Mouse (Mus musculus) left cerebral cortex, postnatal 4 days (tissue): ENCODE data around the gene Opn4. TPM values are rescaled to one million over a fixed set of nuclear protein-coding genes. Genes with fewer than 3 reads are reported as not detected.
A peak's percentile ranks its signal among the peaks of the same experiment; 100 is the strongest.

Source experiments
- DNase-seq: peaks from one replicate; pipeline ENCODE4 v3.0.0-alpha.2; 2022
- intact Hi-C: fragments of 180-260 bp; cut with DNase I; formaldehyde crosslinking; loops from one replicate; pipeline ENCODE4 v1.15.1; 2025
- total RNA-seq, 2 experiments: library from RNA; stranded (reverse); gene quantifications; 2 replicates each; pipeline ENCODE4 v1.2.3; 2021

Opn4 gene
- total RNA-seq, 2 experiments from 2014 or later = not detected

DNA sequence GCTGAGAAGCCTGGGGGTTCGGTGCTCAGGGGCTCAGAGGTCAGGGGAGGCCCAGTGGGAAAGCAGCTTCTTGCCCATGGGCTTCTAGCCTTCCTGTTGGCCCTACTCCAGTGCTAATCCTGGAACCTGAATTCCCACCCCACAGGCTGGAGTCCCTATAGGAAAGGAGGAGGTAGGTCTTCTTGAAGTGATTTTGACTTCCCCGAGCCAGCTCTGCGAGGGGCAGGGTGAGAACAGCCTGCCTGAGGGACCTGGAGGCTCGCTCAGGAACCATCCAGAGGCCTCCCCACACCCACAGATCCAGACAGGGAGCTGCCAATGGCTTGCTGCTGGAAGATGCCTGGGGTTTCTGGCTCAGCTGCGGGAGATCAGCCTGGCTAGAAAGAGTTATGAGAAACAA lies 32.2 kb downstream of the Opn4 start:
- DNase-seq = no peak
- intact Hi-C loops = loop anchor here (5.0 to 10.0 kb wide), 2 partner anchors 193 to 295 kb away; partner anchors contain the start of genes Mmrn2 and Sncg

DNA sequence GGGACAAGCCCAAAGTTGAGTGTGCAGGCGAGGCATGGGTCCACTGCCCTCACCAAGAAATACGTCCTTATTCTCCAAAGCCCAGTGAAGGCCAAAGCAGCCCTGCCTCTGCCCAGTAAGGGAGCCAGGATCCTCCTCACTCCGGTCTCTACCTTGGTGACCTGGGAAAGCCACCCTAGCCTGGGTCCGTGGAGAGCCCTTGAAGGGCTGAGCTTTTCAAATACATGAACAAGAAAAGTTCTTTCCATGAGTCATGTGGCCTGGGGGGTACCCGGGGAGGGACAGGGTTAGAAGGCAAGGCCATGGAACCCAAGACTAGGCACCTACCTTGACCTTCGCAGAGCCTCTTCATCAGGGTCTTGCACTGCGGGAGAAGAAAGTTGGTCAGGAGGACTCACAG lies 33.4 kb downstream of the Opn4 start:
- intact Hi-C loops = loop anchor here (5.0 to 10.0 kb wide), 2 partner anchors 192 to 294 kb away; partner anchors contain the start of genes Mmrn2 and Sncg

DNA sequence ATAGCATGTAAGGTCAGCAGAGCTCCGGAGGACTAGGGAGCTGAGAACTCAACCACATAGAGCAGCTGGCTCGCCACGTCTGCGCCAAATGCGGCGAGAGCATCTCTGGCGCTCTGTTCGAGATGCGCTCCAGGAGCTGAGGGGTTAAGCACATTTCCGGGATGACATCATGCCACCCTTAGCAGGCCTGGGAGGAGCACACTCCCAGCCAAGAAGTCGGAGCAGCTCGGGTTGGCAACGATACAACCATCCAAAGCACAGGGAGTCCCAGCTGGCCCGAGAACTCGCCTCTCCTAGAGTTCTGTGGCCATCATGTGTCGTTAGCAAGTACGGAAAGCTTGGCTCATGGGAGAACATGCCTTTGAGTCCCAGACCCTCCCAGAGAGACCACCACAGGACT lies 34.2 kb downstream of the Opn4 start:
- intact Hi-C loops = loop anchor here (5.0 to 10.0 kb wide), 2 partner anchors 191 to 293 kb away; partner anchors contain the start of genes Mmrn2 and Sncg
- peak; percentile 59 for DNase-seq

More for the DNA sequence above, 33.4 kb downstream of the Opn4 start:
- no peak for DNase-seq

DNA sequence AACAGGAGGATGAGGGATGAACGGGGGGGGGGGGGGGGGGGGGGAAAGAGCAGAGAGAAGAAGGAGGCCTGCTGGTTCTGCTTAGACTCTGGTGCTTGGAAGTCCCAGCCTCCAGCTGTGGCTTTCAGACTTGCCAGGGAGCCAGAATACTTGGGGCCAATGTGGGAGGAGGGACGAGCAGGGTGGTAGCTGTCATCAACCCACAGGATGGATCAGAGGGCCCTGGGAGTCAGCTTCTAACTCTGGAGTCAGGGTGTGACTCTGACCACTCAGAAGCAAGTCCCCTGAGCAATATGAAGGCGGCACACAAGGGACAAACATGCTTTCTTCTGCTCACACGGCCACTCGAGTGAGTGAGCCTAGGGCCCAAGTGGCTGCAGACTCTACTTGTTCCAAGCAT lies 35.3 kb downstream of the Opn4 start:
- intact Hi-C loops = loop anchor here (5.0 to 10.0 kb wide), 3 partner anchors 107 to 292 kb away; partner anchors contain the start of genes Mmrn2 and Sncg
- DNase-seq = no peak

DNA sequence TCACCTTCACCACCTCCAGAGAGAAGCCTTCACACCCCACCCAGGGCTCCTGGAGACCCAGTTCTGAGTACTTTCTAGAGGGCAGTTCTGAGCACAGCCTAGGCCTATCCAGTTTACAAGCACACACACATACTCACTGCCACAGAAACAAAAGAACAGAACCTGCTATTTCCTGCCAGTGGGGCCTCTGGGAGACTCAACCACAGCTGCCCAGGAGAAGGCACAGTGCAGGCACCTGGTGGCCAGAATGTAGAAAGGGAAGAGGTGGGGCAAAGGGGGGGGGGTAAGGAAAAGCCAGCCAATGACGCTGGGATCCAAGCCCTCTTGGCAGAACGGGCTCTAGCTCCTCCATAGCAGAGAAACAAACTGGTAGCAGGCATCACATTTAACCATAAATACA lies 37.5 kb downstream of the Opn4 start:
- intact Hi-C loops = loop anchor here (5.0 to 10.0 kb wide), 2 partner anchors 105 to 188 kb away; partner anchors contain the start of genes Mmrn2 and Sncg
- DNase-seq = no peak

DNA sequence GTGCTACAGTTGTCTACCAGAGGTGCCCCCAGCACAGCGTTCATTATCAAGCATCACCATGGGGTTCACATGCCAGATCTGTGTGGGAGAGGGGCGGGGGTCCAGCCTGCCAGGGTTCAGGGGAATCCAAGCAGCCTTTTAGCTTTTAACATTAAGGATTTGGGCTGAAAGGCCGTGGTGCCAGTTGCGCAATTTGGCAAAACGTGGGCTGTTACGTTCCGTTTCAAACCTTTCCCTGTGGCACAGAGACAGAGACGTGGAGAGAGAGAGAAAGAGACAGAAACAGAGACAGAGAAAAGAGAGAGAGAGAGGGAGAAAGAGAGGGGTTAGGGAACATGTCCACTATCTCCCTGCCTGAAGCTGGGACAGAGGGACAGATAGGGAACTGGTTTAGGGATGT lies 38.3 kb downstream of the Opn4 start:
- DNase-seq = no peak
- intact Hi-C loops = loop anchor here (5.0 to 10.0 kb wide), 2 partner anchors 104 to 187 kb away; partner anchors contain the start of genes Mmrn2 and Sncg

DNA sequence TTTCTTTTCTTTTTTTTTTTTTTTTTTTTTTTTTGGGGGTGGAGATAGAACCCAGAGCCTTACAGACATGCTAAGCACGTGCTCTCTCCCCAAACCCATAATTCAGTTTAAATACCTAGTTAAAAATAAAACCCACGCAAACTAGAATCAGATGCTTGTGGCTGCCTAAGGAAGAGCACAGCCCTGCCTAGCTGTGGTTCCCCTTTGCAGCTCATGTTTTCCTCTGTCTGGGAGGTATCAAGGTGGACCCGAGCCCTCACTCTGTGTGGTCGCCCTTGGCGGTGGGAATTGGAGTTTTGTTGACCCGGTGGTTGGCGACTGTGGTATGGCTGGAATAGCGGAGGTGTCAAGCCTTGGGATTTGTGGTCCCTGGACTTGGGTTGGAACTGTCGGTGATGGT lies 41.0 kb downstream of the Opn4 start:
- no peak for DNase-seq
- intact Hi-C loops = no loop called here

DNA sequence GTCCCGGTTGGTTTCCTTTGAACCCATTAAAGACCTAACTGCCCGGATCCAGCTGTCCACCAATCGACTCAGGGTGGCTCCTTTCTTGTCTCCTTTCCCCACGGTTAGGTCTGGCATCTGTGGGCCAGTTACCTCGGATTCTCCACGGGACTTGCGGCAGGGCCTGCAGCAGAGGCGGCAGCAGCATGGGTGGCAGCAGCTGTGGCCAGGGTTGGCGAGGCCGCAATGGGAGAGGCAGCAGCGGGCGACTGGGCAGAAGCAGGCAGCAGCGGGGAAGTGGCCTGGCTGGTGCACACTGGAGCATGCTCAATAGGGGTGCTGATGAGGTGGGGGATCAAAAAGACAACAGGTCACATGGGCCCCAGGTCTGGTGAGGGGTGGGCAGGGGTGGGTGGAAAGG lies 44.7 kb downstream of the Opn4 start:
- intact Hi-C loops = no loop called here
- DNase-seq = no peak

DNA sequence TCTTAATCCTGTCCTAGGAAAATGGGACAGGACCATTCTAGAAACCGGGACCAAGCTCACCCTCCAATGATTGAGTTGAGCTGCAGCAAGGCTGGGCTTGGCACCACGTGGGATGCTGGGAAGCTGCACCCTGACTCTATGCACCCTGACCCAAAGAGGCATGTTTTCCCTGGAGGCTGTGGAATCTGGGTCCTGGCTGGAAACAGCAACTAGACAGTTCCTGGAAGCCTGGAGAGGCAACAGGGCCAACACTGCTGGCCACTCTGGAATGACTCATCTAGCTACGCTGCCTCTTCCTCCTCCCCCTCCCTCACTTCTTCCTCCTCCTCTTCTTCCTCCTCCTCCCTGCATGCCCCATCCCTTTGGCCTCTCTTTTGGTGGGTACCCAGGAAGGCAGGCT lies 45.9 kb downstream of the Opn4 start:
- intact Hi-C loops = no loop called here
- no peak for DNase-seq

DNA sequence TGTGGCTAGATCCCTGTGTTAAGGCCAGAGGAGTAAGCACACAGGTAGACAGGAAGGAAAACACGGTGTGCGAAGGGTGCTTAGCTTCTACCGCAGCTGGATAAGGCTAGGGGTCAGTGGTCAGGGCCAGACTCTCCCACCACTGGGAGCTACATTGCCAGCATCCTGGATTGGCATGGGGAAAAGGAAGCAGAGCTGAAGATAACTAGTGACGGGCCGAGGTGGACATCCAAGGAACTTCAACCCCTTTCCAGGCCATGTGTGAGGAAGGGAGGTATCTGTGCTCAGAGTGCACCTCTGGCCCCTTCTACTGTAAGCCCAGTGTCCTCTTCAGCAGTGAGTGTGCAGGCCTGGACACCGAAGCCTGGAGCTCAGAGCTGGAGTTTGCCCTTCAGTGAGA lies 46.5 kb downstream of the Opn4 start:
- intact Hi-C loops = no loop called here
- DNase-seq = no peak

DNA sequence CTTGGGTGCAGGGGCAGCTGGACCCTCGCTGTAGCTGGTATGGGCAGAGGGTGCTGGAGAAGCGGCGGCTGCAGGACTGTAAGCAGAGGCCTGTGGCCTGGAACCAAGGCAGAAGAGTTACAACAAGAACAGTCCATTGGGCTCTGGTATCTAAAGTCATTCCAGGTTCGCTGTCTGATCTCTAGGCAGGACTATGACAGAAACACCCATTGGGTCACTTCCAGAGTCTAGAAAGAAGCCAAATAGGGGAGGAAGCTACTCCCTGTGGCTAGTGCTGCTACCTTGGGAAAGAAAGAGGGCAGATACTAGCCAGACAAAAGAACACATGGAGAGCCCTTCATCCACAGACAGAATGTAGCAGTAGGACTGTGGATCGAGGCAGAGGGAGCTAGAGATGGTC lies 47.7 kb downstream of the Opn4 start:
- no peak for DNase-seq
- intact Hi-C loops = no loop called here

DNA sequence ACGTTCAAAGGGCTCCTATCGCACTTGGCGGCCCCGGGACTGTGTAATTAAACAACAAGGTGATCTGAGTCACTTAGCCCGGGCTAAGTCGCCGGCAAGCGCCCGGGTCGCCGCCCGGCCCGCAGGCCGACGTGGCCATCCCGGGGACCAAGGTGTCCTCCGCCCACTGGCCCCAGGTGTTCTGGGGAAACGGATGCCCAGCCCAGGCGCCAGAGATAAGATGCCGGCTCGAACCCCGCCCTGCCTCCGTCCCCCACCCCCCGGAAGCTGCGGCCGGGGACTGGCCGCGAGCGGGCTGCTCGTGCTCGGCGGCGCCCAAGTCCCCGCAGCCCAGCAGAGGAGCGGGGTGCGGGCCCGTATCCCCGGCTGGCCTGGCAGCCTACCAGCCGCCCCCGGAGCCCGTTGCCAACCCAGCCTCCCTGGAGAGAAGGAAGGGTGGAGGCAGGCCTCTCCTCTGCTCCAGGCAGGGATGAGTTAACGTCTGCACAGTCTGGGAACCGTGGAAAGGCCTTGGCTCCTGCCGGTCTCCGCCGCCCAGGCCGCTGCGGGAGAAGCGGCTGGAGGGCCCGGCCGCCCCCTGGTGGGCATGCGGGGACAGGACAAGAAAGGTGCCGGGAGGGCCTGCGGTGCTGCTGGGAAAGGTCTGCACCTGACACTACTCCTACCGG lies 50.8 kb downstream of the Opn4 start:
- intact Hi-C loops = loop anchor here (5.0 kb wide), 1 partner anchor 47 kb away; the partner anchor contains the start of gene Bmpr1a
- DNase-seq = peak; percentile 86

DNA sequence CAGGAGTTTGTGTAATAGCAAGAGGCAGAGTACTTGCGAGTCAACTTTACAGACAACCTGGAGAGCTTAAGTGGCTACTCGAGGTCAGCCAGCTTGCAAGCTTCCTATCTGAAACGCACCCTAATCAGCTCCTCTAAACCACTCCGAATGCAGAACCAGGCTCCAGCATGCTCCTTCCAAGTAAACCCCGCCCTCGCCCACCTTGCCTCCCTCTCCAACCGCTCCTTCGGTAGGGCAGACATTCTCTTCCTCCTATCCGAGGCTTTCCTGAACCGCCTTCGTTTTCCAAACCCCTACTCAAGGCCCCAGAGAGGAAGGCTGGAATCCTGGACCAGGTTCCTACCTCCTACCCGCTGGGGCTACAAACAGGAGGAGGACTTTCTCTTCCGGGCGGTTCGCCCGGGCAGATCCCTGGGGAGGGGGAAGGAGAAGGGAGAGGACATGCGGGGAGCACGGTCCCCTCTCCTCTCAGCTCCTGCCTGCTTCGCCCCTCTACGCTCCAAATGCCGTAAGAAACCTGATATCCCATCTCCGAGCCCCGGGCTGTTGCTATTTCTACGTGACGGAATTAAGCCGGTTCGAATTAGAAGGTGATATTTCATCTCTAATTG lies 51.4 kb downstream of the Opn4 start:
- intact Hi-C loops = loop anchor here (5.0 kb wide), 1 partner anchor 46 kb away; the partner anchor contains the start of gene Bmpr1a
- peak; percentile 54 for DNase-seq

DNA sequence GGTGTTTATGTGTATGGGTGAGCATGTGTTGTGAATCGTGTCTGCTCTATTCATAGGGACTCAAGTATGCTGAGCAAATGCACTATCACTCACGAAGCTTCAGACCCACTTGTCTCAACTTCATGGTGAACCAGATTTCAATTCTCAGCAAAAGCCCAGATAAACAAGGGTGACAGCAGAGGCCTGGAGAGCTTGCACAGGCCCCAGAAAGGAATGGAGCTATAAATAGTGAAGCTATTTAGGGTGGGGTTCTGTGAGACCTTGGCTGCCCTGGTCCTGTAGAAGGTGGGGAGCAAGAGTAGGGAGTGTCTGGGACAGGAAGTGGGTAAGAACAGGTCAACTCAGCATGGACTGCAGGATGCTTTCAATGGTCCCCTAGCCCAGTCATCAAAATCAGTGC lies 55.4 kb downstream of the Opn4 start:
- intact Hi-C loops = no loop called here

DNA sequence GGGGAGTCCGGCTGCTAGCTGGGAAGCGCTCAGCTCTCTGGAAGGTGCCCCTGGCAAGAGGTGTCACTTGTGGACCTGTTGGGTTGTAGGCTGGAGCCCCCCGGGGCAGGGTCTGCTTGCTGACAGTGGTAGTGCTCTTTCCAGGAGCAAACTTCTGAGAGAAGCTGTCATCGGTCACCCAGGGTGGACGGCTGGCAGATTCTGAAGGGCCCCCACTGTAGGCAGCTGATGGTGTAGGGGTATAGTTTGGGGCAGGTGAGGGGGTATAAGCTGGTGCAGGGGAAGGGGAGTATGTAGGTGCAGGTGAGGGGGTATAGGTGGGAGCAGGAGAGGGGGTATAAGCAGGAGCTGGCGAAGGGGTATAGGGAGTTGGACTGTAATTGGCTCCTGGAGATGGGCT lies 55.9 kb downstream of the Opn4 start:
- DNase-seq = no peak
- intact Hi-C loops = no loop called here

More for the DNA sequence above, 55.4 kb downstream of the Opn4 start:
- DNase-seq = no peak

DNA sequence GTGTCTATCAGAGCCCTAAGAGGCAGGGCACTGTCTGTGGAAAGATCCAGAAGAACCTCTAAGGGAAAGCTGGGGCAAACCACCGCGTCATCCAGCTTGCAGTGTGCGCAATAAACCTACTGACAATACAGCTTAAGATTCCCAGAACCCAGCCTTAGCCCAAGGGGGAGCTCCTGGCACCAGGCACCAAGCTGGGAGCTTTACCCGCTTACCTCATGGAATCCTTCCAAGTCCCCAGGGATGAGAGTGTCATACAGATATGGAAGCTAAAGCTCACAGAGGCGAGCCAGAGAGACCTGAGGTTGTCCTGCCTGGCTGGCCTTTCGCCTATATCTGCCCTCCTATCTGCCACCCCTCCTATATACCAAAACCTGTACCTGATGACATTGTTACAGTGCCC lies 56.3 kb downstream of the Opn4 start:
- intact Hi-C loops = no loop called here
- no peak for DNase-seq

DNA sequence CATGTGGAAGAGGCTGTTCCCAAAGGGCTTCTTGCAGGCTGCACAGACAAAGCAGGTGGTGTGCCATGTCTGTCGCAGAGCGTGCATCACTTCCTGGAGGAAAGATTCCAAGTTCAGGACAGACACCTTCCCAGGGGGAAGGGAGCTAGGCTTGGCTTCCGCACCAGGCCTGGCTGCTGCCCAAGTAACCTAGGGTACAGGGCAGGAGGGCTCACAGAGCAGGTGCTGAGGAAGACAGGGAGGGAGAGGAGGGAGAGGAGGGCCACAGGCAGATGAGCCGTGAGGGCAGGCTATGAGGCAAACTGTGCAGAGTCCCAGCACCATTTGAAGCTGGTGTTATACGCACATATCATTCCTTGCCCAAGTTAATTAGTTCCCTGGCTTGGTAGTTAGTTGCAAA lies 58.0 kb downstream of the Opn4 start:
- no peak for DNase-seq
- intact Hi-C loops = no loop called here

DNA sequence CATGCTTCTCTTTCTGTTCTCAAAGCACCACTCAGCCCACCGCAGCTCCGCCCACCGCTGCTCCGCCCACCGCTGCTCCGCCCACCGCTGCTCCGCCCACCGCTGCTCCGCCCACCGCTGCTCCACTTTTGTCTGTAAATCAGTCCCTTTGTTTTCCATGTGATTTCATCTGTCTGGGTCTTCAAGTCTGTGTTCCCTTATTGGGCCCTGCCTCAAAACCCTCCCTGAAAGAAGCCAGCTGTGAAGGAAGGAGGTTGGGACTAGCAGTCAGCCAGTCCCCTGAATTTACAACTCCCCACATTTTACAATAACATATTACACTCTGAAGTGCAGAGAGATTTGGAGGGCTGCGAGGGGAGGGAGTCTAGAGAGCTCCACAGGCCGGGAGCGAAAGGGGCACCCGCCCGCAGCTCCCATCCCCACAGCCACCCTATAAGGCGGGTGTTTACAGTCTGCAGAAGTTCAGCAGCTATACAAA lies 59.2 kb downstream of the Opn4 start:
- intact Hi-C loops = no loop called here
- no peak for DNase-seq
